9 mouse cellular contexts compared by ENCODE assay signal in the genomic region with DNA sequence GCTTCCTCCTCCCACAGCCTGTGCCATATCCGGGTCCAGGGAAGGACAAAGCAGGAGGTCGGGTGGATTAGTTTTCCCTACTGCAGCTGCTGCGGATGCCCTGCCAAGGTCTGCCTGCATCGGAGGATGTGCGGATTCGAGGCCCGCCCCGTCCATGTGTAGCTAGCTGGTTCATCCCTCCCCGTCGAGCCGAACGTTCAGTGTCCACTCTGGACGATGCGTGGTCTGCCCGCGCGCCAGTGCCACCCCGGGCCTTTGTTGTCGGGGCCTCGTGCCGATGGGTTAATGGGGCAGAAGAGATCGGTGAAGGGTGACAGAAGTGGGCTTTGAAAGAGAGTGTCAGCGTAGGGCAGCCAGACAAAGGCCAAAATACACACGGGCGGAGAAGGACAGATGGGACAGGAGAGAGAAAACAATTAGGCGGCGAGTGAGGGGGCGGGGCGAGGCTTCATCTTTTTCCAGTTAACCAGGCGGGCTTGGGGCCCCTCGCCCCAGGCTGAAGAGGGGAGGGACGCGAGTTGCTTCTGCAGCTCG. TPM values are rescaled to one million over a fixed set of nuclear protein-coding genes. Genes with fewer than 3 reads are reported as not detected.
DNase-seq lines count a peak whose midpoint lies in the region; ATAC-seq and TF ChIP-seq lines count a peak whose summit lies in the region.
"Had no signal": no experiment of that assay in that cellular context is flagged by ENCODE, and none has a peak within 500 bp of the region (broad histone marks: within the 10 kb centered on the region; RNA-seq: fewer than 3 reads in every experiment).

No protein-coding gene starts in this region.

- no peak overlapping the region for H3K9ac ChIP-seq in ES-E14 (ENCODE audit: insufficient read depth, low read depth, low read length, poor library complexity, severe bottlenecking)
- peak overlapping the region; percentile 43; the same call in 1 of the 2 replicates for H3K9ac ChIP-seq in forebrain, embryonic 13.5 days
- no peak overlapping the region; the same call in 1 of the 2 replicates for H3K9ac ChIP-seq in midbrain, embryonic 12.5 days (replicated peaks)

- H3K9me3 ChIP-seq in E14TG2a.4 (ENCODE audit: low read length): no peaks in the 10 kb centered on the region
- no peaks in the 10 kb centered on the region for H3K9me3 ChIP-seq in ES-E14 (ENCODE audit: control insufficient read depth, insufficient read depth, low read depth, low read length)
- H3K9me3 ChIP-seq in forebrain, embryonic 13.5 days (replicated peaks): no peaks in the 10 kb centered on the region
- H3K9me3 ChIP-seq in midbrain, embryonic 12.5 days: no peaks in the 10 kb centered on the region

- 0 out of 2 replicates have a peak, but pooled peaks have one; percentile 2 for TF ChIP-seq CTCF in E14TG2a.4 (conservative IDR thresholded peaks at IDR 0.05; ENCODE audit: low read length)

- H3K4me3 ChIP-seq in E14TG2a.4 (replicated peaks; ENCODE audit: low read length) (peak overlapping the region; percentile 70), ES-E14 (ENCODE audit: insufficient read depth in 1 of 2, low read depth in 1 of 2, low read length in 2 of 2, poor library complexity in 1 of 2, severe bottlenecking in 1 of 2) (peak overlapping the region; percentile 25 to 51; a peak in 3 of 4 replicates)
- peak overlapping the region; percentile 21 for H3K4me3 ChIP-seq in forebrain, embryonic 13.5 days
- peak overlapping the region; percentile 23; the same call in 1 of the 2 replicates for H3K4me3 ChIP-seq in midbrain, embryonic 12.5 days

- ATAC-seq in forebrain, embryonic 13.5 days: peak; percentile 61
- peak; percentile 62 for ATAC-seq in midbrain, embryonic 12.5 days (ENCODE audit: low FRiP score, low read depth)

- DNase-seq in ES-E14 (ENCODE audit: low read depth, low spot score): no peak
- DNase-seq in thymus, postnatal 0 days (ENCODE audit: low spot score): no peak
- DNase-seq in layer of hippocampus, postnatal 36 days: no peak
- no peak for DNase-seq in right cerebral cortex, adult 18-20 months

- H3K36me3 ChIP-seq in E14TG2a.4 (ENCODE audit: insufficient read depth, low read length) (no peaks in the 10 kb centered on the region), ES-E14 (ENCODE audit: control insufficient read depth, insufficient read depth, low read length, poor library complexity, severe bottlenecking) (no peaks in the 10 kb centered on the region)
- no peaks in the 10 kb centered on the region for H3K36me3 ChIP-seq in forebrain, embryonic 13.5 days (ENCODE audit: poor library complexity, severe bottlenecking)
- no peaks in the 10 kb centered on the region for H3K36me3 ChIP-seq in midbrain, embryonic 12.5 days

- H3K27ac ChIP-seq in ES-E14 (ENCODE audit: insufficient read depth, low read depth, low read length, poor library complexity, severe bottlenecking): no peak overlapping the region
- H3K27ac ChIP-seq in forebrain, embryonic 13.5 days: peak overlapping the region; percentile 58
- peak overlapping the region; percentile 89 for H3K27ac ChIP-seq in midbrain, embryonic 12.5 days (replicated peaks)

- H3K27me3 ChIP-seq in E14TG2a.4 (ENCODE audit: insufficient read depth, low read length): peaks cover 85% of the 10 kb centered on the region
- peaks cover 83% of the 10 kb centered on the region for H3K27me3 ChIP-seq in forebrain, embryonic 13.5 days
- H3K27me3 ChIP-seq in midbrain, embryonic 12.5 days: peaks cover 76% of the 10 kb centered on the region

- in situ Hi-C loops in ES-E14 (cut with MboI; ENCODE audit: low sequenced_read_pairs in 2 of 2, unreplicated experiment in 2 of 2): loop anchor here (5.0 to 25.0 kb wide), 2 partner anchors 538 to 952 kb away; a partner anchor contains a TSS

- peak overlapping the region; percentile 45 for H3K4me2 ChIP-seq in forebrain, embryonic 13.5 days
- peak overlapping the region; percentile 37 for H3K4me2 ChIP-seq in midbrain, embryonic 12.5 days (replicated peaks)

- under 1% methylated on average over 33 of the region's 34 CpGs for WGBS in forebrain, embryonic 13.5 days
- WGBS in midbrain, embryonic 12.5 days: under 1% methylated on average over 34 of the region's 34 CpGs

- peaks cover 32% of the 10 kb centered on the region for H3K4me1 ChIP-seq in E14TG2a.4 (replicated peaks; ENCODE audit: low read depth, low read length)
- peaks cover 0 to 3% of the 10 kb centered on the region in 2 experiments; a peak in 1 of 4 replicates for H3K4me1 ChIP-seq in ES-E14 (ENCODE audit: control insufficient read depth in 2 of 2, insufficient read depth in 2 of 2, low read length in 2 of 2, poor library complexity in 1 of 2)
- peaks cover 50% of the 10 kb centered on the region for H3K4me1 ChIP-seq in forebrain, embryonic 13.5 days
- H3K4me1 ChIP-seq in midbrain, embryonic 12.5 days: peaks cover 45% of the 10 kb centered on the region

TF ChIP-seq in ES-E14, 5 proteins besides CTCF, POLR2A, EP300 and RAD21:
- TF ChIP-seq HCFC1 (IDR thresholded peaks at IDR 0.05; ENCODE audit: borderline replicate concordance, insufficient read depth, low read length) (no peak), MAFK (IDR thresholded peaks at IDR 0.05; ENCODE audit: insufficient read depth, low read depth, low read length) (no peak), ZNF384 (IDR thresholded peaks at IDR 0.05; ENCODE audit: low read depth, low read length) (no peak), ZC3H11A (IDR thresholded peaks at IDR 0.05; ENCODE audit: borderline replicate concordance, low read depth, low read length) (no peak), CHD2 (IDR thresholded peaks at IDR 0.05; ENCODE audit: low read depth, low read length) (no peak)

RNA-seq across cellular contexts. Expression of a gene that starts 7.8 kb away (rescaled TPM):
- 0.16 TPM in 1 of 2 replicates, not detected in the other for total RNA-seq in ES-E14 (2012; rRNA removed)
- polyA plus RNA-seq in forebrain, embryonic 13.5 days (2015; fragmentation: Nextera tagmentation; extraction: Ambion mirVana): 8.5 and 18.1 TPM in 2 replicates
- 84.9 and 90.8 TPM in 2 replicates for polyA plus RNA-seq in midbrain, embryonic 12.5 days (2016; fragmentation: Nextera tagmentation; extraction: Ambion mirVana)
- polyA plus RNA-seq in thymus, postnatal 0 days (2015; fragmentation: Nextera tagmentation; extraction: Ambion mirVana): 0.06 and 0.17 TPM in 2 replicates
- total RNA-seq in layer of hippocampus, postnatal 36 days (2021): under 1 TPM in 1 of 2 experiments, not detected in 1; 0.12 TPM
- total RNA-seq: adrenal gland, postnatal 25 days had no signal
- polyA plus RNA-seq: gonadal fat pad, adult 2 months had no signal

RNA-seq across cellular contexts. Expression of a gene that starts 51.1 kb away (rescaled TPM):
- total RNA-seq in ES-E14 (2012; rRNA removed): 9.6 and 17.4 TPM in 2 replicates
- polyA plus RNA-seq in forebrain, embryonic 13.5 days (2015; fragmentation: Nextera tagmentation; extraction: Ambion mirVana): 8.9 and 9.5 TPM in 2 replicates
- 11.5 and 13.1 TPM in 2 replicates for polyA plus RNA-seq in midbrain, embryonic 12.5 days (2016; fragmentation: Nextera tagmentation; extraction: Ambion mirVana)
- 4.7 and 4.8 TPM in 2 replicates for polyA plus RNA-seq in thymus, postnatal 0 days (2015; fragmentation: Nextera tagmentation; extraction: Ambion mirVana)
- total RNA-seq in layer of hippocampus, postnatal 36 days (2021): 10 to 100 TPM; 62.5 to 66.6 TPM
